Mouse (Mus musculus) liver, postnatal 0 days (tissue): Measurements from ENCODE around the gene Sdk2. TPM values are rescaled to one million over a fixed set of nuclear protein-coding genes. Genes with fewer than 3 reads are reported as not detected.

Experiments
- ATAC-seq: fragments of 200-750 bp; cut with Nextera tagmentation; 2 replicates; pipeline ENCODE4 v1.8.0; 2017; ENCODE audit warnings: mild to moderate bottlenecking, moderate library complexity
- DNase-seq: peaks from one replicate; pipeline ENCODE4 v3.0.0-alpha.2; 2016
- H3K27ac ChIP-seq: fragments of 300-500 bp; sonication (generic); 2 replicates; pipeline ENCODE4 v1.5.1; 2014; ENCODE audit warnings: antibody characterized with exemption, moderate library complexity, mild to moderate bottlenecking, low read depth
- H3K27me3 ChIP-seq: fragments of 300-500 bp; sonication (generic); 2 replicates; pipeline ENCODE4 v1.6.1; 2014; ENCODE audit warnings: low read length, control low read depth, mixed read lengths; ENCODE audit not compliant: insufficient read depth
- H3K36me3 ChIP-seq: fragments of 300-500 bp; sonication (generic); replicated peaks from 2 replicates; pipeline ENCODE4 v1.6.1; 2014; ENCODE audit warnings: mild to moderate bottlenecking, control low read depth, low read length, moderate library complexity, mixed read lengths; ENCODE audit not compliant: insufficient read depth
- H3K4me1 ChIP-seq: fragments of 300-500 bp; sonication (generic); 2 replicates; pipeline ENCODE4 v1.6.1; 2014; ENCODE audit warnings: antibody characterized with exemption, mild to moderate bottlenecking, control low read depth; ENCODE audit not compliant: insufficient read depth
- H3K4me2 ChIP-seq: fragments of 300-500 bp; sonication (generic); 2 replicates; pipeline ENCODE4 v1.6.1; 2014; ENCODE audit warnings: low read depth, mild to moderate bottlenecking, low read length, moderate library complexity, mixed read lengths
- H3K4me3 ChIP-seq: fragments of 300-500 bp; sonication (generic); 2 replicates; pipeline ENCODE4 v1.5.1; 2014; ENCODE audit warnings: low read depth, low read length
- H3K9ac ChIP-seq: fragments of 300-500 bp; sonication (generic); replicated peaks from 2 replicates; pipeline ENCODE4 v1.6.1; 2014; ENCODE audit warnings: mild to moderate bottlenecking, moderate library complexity
- H3K9me3 ChIP-seq: fragments of 300-500 bp; sonication (generic); 2 replicates; pipeline ENCODE4 v1.6.1; 2016; ENCODE audit warnings: mild to moderate bottlenecking, control low read depth, low read length, mixed read lengths
- CTCF ChIP-seq: sonication (generic); IDR thresholded peaks from 2 replicates; pipeline ENCODE4 v1.5.1; 2016; ENCODE audit warnings: antibody characterized with exemption, low read depth
- EP300 ChIP-seq: IDR thresholded peaks from 2 replicates; pipeline ENCODE4 v1.6.1; 2016; ENCODE audit warnings: antibody characterized with exemption, low read depth, mild to moderate bottlenecking
- WGBS: fragments of 180-500 bp; shearing (Covaris S2); extraction: QIAGEN DNeasy Blood & Tissue Kit; methylation state at CpG from one replicate; pipeline ENCODE4 v1.1.7; 2014; ENCODE audit not compliant: insufficient replicate concordance; 5-methylcytosine and 5-hydroxymethylcytosine counted together
- polyA plus RNA-seq: library from polyadenylated mRNA; unstranded; fragments of >200 nt; fragmentation: Nextera tagmentation; extraction: Ambion mirVana; gene quantifications from 2 replicates; pipeline ENCODE4 v1.2.1, GENCODE M21; 2015

Sdk2 gene
- polyA plus RNA-seq, 1 experiment from 2014 or later, result 0.15 TPM

GRCm38 (mm10) chr11:113798011-113798410 is 268.8 kb downstream of the Sdk2 start:
- Histone ChIP-seq H3K36me3 (no peaks in the 10 kb centered on the region), H3K9ac (no peak overlapping the region), H3K9me3 (no peaks in the 10 kb centered on the region), H3K4me2 (no peak overlapping the region), H3K27me3 (no peaks in the 10 kb centered on the region), H3K4me1 (peaks cover 12% of the 10 kb centered on the region; the same call in 1 of the 2 replicates), H3K27ac (no peak overlapping the region), H3K4me3 (no peak overlapping the region)
- DNase-seq (no peak), ATAC-seq (no peak)
- no peak for TF ChIP-seq CTCF
- 80% methylated on average over 6 of the region's 6 CpGs for WGBS

- Histone ChIP-seq H3K27me3 (no peaks in the 10 kb centered on the region), H3K9me3 (no peaks in the 10 kb centered on the region), H3K27ac (no peak overlapping the region), H3K9ac (no peak overlapping the region), H3K4me2 (no peak overlapping the region), H3K4me1 (peaks cover 6% of the 10 kb centered on the region; the same call in 1 of the 2 replicates), H3K36me3 (no peaks in the 10 kb centered on the region), H3K4me3 (no peak overlapping the region)
- no peak for TF ChIP-seq CTCF
- TF ChIP-seq EP300, result no peak
- 69% methylated on average over 19 of the region's 19 CpGs for WGBS
- ATAC-seq, result no peak
- no peak for DNase-seq
Measured at GRCm38 (mm10) chr11:113797014-113797983, 269.5 kb downstream of the Sdk2 start.

GRCm38 (mm10) chr11:113795846-113796245 is 271.0 kb downstream of the Sdk2 start:
- Histone ChIP-seq H3K4me1 (peaks cover 5% of the 10 kb centered on the region; the same call in 1 of the 2 replicates), H3K9me3 (no peaks in the 10 kb centered on the region), H3K4me2 (no peak overlapping the region), H3K27me3 (no peaks in the 10 kb centered on the region), H3K9ac (no peak overlapping the region), H3K36me3 (no peaks in the 10 kb centered on the region), H3K4me3 (no peak overlapping the region), H3K27ac (no peak overlapping the region)
- DNase-seq (no peak), ATAC-seq (no peak)
- TF ChIP-seq CTCF (no peak), EP300 (no peak)
- WGBS, result 81% methylated on average over 12 of the region's 12 CpGs

GRCm38 (mm10) chr11:113791357-113792215 is 275.3 kb downstream of the Sdk2 start:
- Histone ChIP-seq H3K9me3 (no peaks in the 10 kb centered on the region), H3K27ac (no peak overlapping the region), H3K4me3 (no peak overlapping the region), H3K9ac (no peak overlapping the region), H3K4me1 (peaks cover 9% of the 10 kb centered on the region), H3K36me3 (no peaks in the 10 kb centered on the region), H3K4me2 (no peak overlapping the region), H3K27me3 (no peaks in the 10 kb centered on the region)
- TF ChIP-seq EP300, result no peak
- TF ChIP-seq CTCF, result no peak
- 66% methylated on average over 16 of the region's 16 CpGs for WGBS
- ATAC-seq (no peak), DNase-seq (no peak)

- Histone ChIP-seq H3K4me1 (peaks cover 28% of the 10 kb centered on the region), H3K36me3 (no peaks in the 10 kb centered on the region), H3K9me3 (no peaks in the 10 kb centered on the region), H3K9ac (no peak overlapping the region), H3K27ac (peak overlapping the region; percentile 61), H3K4me3 (no peak overlapping the region), H3K27me3 (no peaks in the 10 kb centered on the region), H3K4me2 (no peak overlapping the region)
- ATAC-seq, result no peak
- WGBS, result 30% methylated on average over 1 of the region's 1 CpGs
- no peak for DNase-seq
- TF ChIP-seq EP300 (no peak), CTCF (no peak)
Measured at GRCm38 (mm10) chr11:113789101-113789500, 277.7 kb downstream of the Sdk2 start.

GRCm38 (mm10) chr11:113788183-113788789 is 278.6 kb downstream of the Sdk2 start:
- peak; percentile 49; the same call in 1 of the 2 replicates for ATAC-seq
- 58% methylated on average over 2 of the region's 2 CpGs for WGBS
- Histone ChIP-seq H3K4me3 (no peak overlapping the region), H3K36me3 (no peaks in the 10 kb centered on the region), H3K4me1 (peaks cover 28% of the 10 kb centered on the region), H3K27me3 (no peaks in the 10 kb centered on the region), H3K9me3 (no peaks in the 10 kb centered on the region), H3K27ac (no peak overlapping the region), H3K4me2 (no peak overlapping the region), H3K9ac (no peak overlapping the region)
- peak; percentile 48 for DNase-seq
- TF ChIP-seq EP300 (no peak), CTCF (no peak)
